Mouse (Mus musculus) neural tube, embryonic 11.5 days (tissue): Measurements from ENCODE around the gene Gm42791. TPM values are rescaled to one million over a fixed set of nuclear protein-coding genes. Genes with fewer than 3 reads are reported as not detected.

Experiments
- ATAC-seq: fragments of 200-750 bp; cut with Nextera tagmentation; 2 replicates; pipeline ENCODE4 v1.8.0; 2017; ENCODE audit warnings: moderate number of reproducible peaks, mild to moderate bottlenecking, moderate TSS enrichment, moderate library complexity; ENCODE audit not compliant: insufficient read depth, low FRiP score, low TSS enrichment
- DNase-seq: peaks from one replicate; pipeline ENCODE4 v3.0.0-alpha.2; 2015; ENCODE audit warnings: low spot score
- H3K27ac ChIP-seq: fragments of 300-500 bp; sonication (generic); 2 replicates; pipeline ENCODE4 v1.5.1; 2014; ENCODE audit warnings: low read depth, mild to moderate bottlenecking, low read length
- H3K27me3 ChIP-seq: fragments of 300-500 bp; sonication (generic); 2 replicates; pipeline ENCODE4 v1.6.1; 2014; ENCODE audit warnings: mild to moderate bottlenecking, low read length, mixed read lengths; ENCODE audit not compliant: control insufficient read depth, insufficient read depth
- H3K36me3 ChIP-seq: fragments of 300-500 bp; sonication (generic); 2 replicates; pipeline ENCODE4 v1.6.1; 2014; ENCODE audit warnings: mild to moderate bottlenecking, low read length, moderate library complexity, mixed read lengths; ENCODE audit not compliant: control insufficient read depth, insufficient read depth
- H3K4me1 ChIP-seq: fragments of 300-500 bp; sonication (generic); 2 replicates; pipeline ENCODE4 v1.6.1; 2014; ENCODE audit warnings: low read length, mixed read lengths; ENCODE audit not compliant: control insufficient read depth, insufficient read depth
- H3K4me2 ChIP-seq: fragments of 300-500 bp; sonication (generic); 2 replicates; pipeline ENCODE4 v1.6.1; 2014; ENCODE audit warnings: low read depth, mild to moderate bottlenecking, moderate library complexity
- H3K4me3 ChIP-seq: fragments of 300-500 bp; sonication (generic); 2 replicates; pipeline ENCODE4 v1.5.1; 2014; ENCODE audit warnings: low read depth, low read length
- H3K9ac ChIP-seq: fragments of 300-500 bp; sonication (generic); 2 replicates; pipeline ENCODE4 v1.6.1; 2014; ENCODE audit warnings: mild to moderate bottlenecking, low read length
- H3K9me3 ChIP-seq: fragments of 300-500 bp; sonication (generic); 2 replicates; pipeline ENCODE4 v1.6.1; 2016; ENCODE audit warnings: low read length; ENCODE audit not compliant: control insufficient read depth
- WGBS: fragments of 180-500 bp; shearing (Covaris S2); extraction: QIAGEN DNeasy Blood & Tissue Kit; methylation state at CpG from one replicate; pipeline ENCODE4 v1.1.7; 2014; 5-methylcytosine and 5-hydroxymethylcytosine counted together
- polyA plus RNA-seq: library from polyadenylated mRNA; unstranded; fragments of >200 nt; fragmentation: Nextera tagmentation; extraction: Ambion mirVana; gene quantifications from 2 replicates; pipeline ENCODE4 v1.2.1, GENCODE M21; 2014

Gm42791 gene
- polyA plus RNA-seq, 1 experiment from 2014 or later = 2.0 TPM

- no peak overlapping the region for H3K4me3 ChIP-seq
- no peaks in the 10 kb centered on the region for H3K36me3 ChIP-seq
- ATAC-seq (no peak), DNase-seq (no peak)
- peaks cover 15% of the 10 kb centered on the region for H3K4me1 ChIP-seq
- H3K9me3 ChIP-seq = no peaks in the 10 kb centered on the region
- H3K4me2 ChIP-seq = no peak overlapping the region
- 81% methylated on average over 9 of the region's 9 CpGs for WGBS
- H3K27me3 ChIP-seq = no peaks in the 10 kb centered on the region
- no peak overlapping the region for H3K9ac ChIP-seq
- no peak overlapping the region for H3K27ac ChIP-seq
These were observed 38.9 kb downstream of the Gm42791 start for GRCm38 (mm10) chr5:148956091-148956490.

- H3K9ac ChIP-seq = no peak overlapping the region
- H3K4me3 ChIP-seq = no peak overlapping the region
- no peak for ATAC-seq
- no peak overlapping the region for H3K4me2 ChIP-seq
- DNase-seq = no peak
- no peak overlapping the region for H3K27ac ChIP-seq
- peaks cover 15% of the 10 kb centered on the region for H3K4me1 ChIP-seq
- no peaks in the 10 kb centered on the region for H3K27me3 ChIP-seq
- H3K36me3 ChIP-seq = no peaks in the 10 kb centered on the region
- no peaks in the 10 kb centered on the region for H3K9me3 ChIP-seq
- WGBS = 87% methylated on average over 6 of the region's 6 CpGs
These were observed 39.4 kb downstream of the Gm42791 start for GRCm38 (mm10) chr5:148955575-148955974.

DNA sequence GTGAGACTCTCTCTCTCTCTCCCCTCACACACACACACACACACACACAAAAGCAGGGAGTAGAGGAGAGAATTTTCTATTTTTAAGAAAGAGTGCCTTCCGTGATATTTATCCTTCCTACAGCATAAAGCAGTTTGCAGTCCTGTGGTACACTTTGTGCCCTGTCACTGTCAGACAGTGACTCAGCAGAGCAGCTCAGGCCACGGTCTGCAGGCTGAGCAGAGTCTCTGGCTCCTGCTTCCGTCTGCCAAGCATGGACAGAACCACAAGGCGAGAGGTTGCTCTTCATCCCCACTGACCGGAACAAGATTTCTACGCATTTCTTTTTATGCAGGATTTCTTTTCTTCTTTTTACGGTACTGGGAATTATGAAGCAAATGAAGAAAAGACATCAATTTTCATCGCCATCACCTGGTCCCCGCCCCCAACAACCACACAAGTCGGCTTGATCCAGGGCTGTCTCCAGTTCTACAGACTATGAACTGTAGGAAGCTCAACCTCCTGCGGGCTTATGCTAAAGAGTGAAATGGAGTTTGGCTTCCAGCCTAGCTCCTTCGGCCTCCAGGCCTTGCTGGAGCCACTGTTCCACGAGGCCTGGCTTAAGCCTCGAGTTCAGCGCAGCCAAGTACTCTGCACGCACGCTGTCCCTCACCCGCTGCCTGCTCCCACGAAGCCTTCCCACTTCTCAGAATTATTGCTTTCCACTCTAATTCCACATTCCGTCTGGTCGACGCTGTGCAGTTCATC lies 40.5 kb downstream of the Gm42791 start:
- 84% methylated on average over 22 of the region's 22 CpGs for WGBS
- Histone ChIP-seq H3K4me1 (peaks cover 8% of the 10 kb centered on the region), H3K27ac (no peak overlapping the region), H3K9me3 (no peaks in the 10 kb centered on the region), H3K27me3 (no peaks in the 10 kb centered on the region), H3K4me2 (no peak overlapping the region), H3K9ac (no peak overlapping the region), H3K36me3 (no peaks in the 10 kb centered on the region), H3K4me3 (no peak overlapping the region)
- DNase-seq (no peak), ATAC-seq (no peak)

DNA sequence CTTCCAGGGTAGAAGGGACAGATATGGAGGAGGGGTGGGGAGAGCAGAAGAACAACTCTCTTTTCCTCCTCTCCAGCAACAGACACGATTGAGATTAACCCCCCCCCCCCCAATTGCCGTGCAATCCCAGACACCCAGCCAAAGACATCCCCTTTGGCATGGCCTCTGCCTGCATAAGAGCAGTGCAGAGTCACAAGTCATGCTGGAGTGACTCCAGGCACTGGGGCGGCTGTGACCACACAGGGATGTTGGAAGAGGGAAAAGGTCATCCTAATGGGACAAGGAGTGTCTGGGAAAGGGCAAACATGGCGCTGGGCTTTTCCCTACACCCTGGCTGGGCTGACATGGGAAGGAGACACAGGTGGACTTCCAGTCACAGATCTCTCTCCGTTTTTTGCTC lies 41.8 kb downstream of the Gm42791 start:
- ATAC-seq = no peak
- Histone ChIP-seq H3K4me1 (no peaks in the 10 kb centered on the region), H3K9ac (no peak overlapping the region), H3K27ac (no peak overlapping the region), H3K4me2 (no peak overlapping the region), H3K36me3 (no peaks in the 10 kb centered on the region), H3K27me3 (no peaks in the 10 kb centered on the region), H3K4me3 (no peak overlapping the region), H3K9me3 (no peaks in the 10 kb centered on the region)
- WGBS = 83% methylated on average over 5 of the region's 5 CpGs
- no peak for DNase-seq

GRCm38 (mm10) chr5:148952419-148952818 lies 42.5 kb downstream of the Gm42791 start:
- Histone ChIP-seq H3K27ac (no peak overlapping the region), H3K9ac (no peak overlapping the region), H3K4me1 (no peaks in the 10 kb centered on the region), H3K36me3 (no peaks in the 10 kb centered on the region), H3K9me3 (no peaks in the 10 kb centered on the region), H3K4me3 (no peak overlapping the region), H3K27me3 (no peaks in the 10 kb centered on the region), H3K4me2 (no peak overlapping the region)
- ATAC-seq = no peak
- DNase-seq = peak; percentile 47
- 45% methylated on average over 6 of the region's 6 CpGs for WGBS

GRCm38 (mm10) chr5:148951360-148951759 lies 43.6 kb downstream of the Gm42791 start:
- Histone ChIP-seq H3K9me3 (no peaks in the 10 kb centered on the region), H3K36me3 (no peaks in the 10 kb centered on the region), H3K27me3 (no peaks in the 10 kb centered on the region), H3K4me3 (no peak overlapping the region), H3K4me2 (no peak overlapping the region), H3K27ac (no peak overlapping the region), H3K9ac (no peak overlapping the region), H3K4me1 (no peaks in the 10 kb centered on the region)
- no peak for DNase-seq
- WGBS = 96% methylated on average over 5 of the region's 5 CpGs
- ATAC-seq = no peak

DNA sequence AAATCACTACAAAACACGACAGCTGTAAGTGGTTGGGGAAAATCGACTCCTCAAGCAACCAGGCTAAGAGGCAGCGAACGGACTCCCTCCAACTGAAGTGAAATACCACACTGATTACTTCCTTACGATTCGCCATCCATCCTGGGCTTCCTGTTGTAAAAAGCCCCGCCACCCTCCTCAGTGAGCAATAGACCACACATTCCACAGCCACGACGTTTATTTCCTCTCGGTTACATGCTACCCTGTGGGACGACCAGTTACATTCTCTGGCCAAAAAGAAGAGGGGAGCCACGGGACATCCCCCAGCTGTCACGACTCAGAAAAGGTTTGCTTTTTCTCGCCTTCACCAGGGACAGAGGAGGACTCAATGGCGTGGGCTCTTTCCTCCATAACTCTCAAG lies 44.9 kb downstream of the Gm42791 start:
- no peak for ATAC-seq
- Histone ChIP-seq H3K4me1 (no peaks in the 10 kb centered on the region), H3K9me3 (no peaks in the 10 kb centered on the region), H3K9ac (no peak overlapping the region), H3K4me2 (no peak overlapping the region), H3K27ac (no peak overlapping the region), H3K27me3 (no peaks in the 10 kb centered on the region), H3K36me3 (no peaks in the 10 kb centered on the region), H3K4me3 (no peak overlapping the region)
- no peak for DNase-seq
- WGBS = 41% methylated on average over 15 of the region's 15 CpGs

DNA sequence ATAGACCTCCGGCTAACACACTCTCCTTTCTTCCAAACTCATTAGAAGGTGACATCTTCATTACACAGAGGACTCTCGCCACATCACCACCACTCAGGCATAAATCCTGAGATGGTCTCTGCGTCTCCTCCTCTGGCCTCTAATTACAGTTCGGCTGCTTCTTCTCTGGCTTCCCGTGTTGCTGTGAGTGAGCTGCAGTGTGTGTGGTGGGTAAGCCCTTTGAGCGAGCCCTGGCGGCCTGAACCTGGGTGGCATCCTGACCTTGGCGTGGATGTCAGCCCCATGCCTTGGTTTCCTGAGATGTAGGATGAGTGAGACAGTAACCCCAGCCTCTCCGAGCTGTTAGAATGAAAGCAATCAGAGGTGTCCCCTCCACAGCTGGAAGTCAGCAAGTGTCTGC lies 46.4 kb downstream of the Gm42791 start:
- H3K27me3 ChIP-seq = no peaks in the 10 kb centered on the region
- no peak overlapping the region for H3K4me2 ChIP-seq
- no peaks in the 10 kb centered on the region for H3K9me3 ChIP-seq
- no peak overlapping the region for H3K9ac ChIP-seq
- DNase-seq (no peak), ATAC-seq (no peak)
- WGBS = 59% methylated on average over 9 of the region's 9 CpGs
- no peaks in the 10 kb centered on the region for H3K36me3 ChIP-seq
- H3K4me3 ChIP-seq = no peak overlapping the region
- no peaks in the 10 kb centered on the region; the same call in 1 of the 2 replicates for H3K4me1 ChIP-seq
- H3K27ac ChIP-seq = no peak overlapping the region

- no peak for ATAC-seq
- WGBS = 72% methylated on average over 4 of the region's 4 CpGs
These were observed 47.5 kb downstream of the Gm42791 start for GRCm38 (mm10) chr5:148947412-148947811.

More at GRCm38 (mm10) chr5:148947412-148947811, 47.5 kb downstream of the Gm42791 start:
- Histone ChIP-seq H3K9me3 (no peaks in the 10 kb centered on the region), H3K4me1 (no peaks in the 10 kb centered on the region; the same call in 1 of the 2 replicates), H3K27me3 (no peaks in the 10 kb centered on the region), H3K4me3 (no peak overlapping the region), H3K36me3 (no peaks in the 10 kb centered on the region), H3K27ac (no peak overlapping the region), H3K4me2 (no peak overlapping the region), H3K9ac (no peak overlapping the region)
- no peak for DNase-seq
